Mouse (Mus musculus) cerebellum, adult 18-20 months (tissue): ENCODE data around the gene Cavin3.
"Not testable (repeated sequence)": the region's sequence is repeated elsewhere in the genome, so short reads cannot be mapped to it uniquely, and the experiment has no call there.

Experiments used
- DNase-seq, 2 experiments: peaks; one replicate each; pipeline ENCODE4 v3.0.0; 2021

The Cavin3 gene

GRCm38 (mm10) chr7:105480081-105480480, 2.0 kb downstream of the Cavin3 start:
- DNase-seq = no peak

GRCm38 (mm10) chr7:105479232-105479631, 2.9 kb downstream of the Cavin3 start:
- DNase-seq = no peak

- no peak for DNase-seq
Observed at GRCm38 (mm10) chr7:105478344-105478743, 3.8 kb downstream of the Cavin3 start.

- peak; percentile 40 to 49 for DNase-seq
Observed at GRCm38 (mm10) chr7:105477841-105478240, 4.3 kb downstream of the Cavin3 start.

- DNase-seq = no peak
Observed at GRCm38 (mm10) chr7:105477433-105477700, 4.7 kb downstream of the Cavin3 start.

- DNase-seq = no peak
Observed at GRCm38 (mm10) chr7:105476683-105477432, 5.2 kb downstream of the Cavin3 start.

- no peak for DNase-seq
Observed at GRCm38 (mm10) chr7:105475396-105475949, 6.6 kb downstream of the Cavin3 start.

GRCm38 (mm10) chr7:105474771-105475315, 7.3 kb downstream of the Cavin3 start:
- DNase-seq = no peak

GRCm38 (mm10) chr7:105472607-105473006, 9.5 kb downstream of the Cavin3 start:
- DNase-seq = no peak

GRCm38 (mm10) chr7:105465505-105465904, 16.6 kb downstream of the Cavin3 start:
- DNase-seq = not testable (repeated sequence)

GRCm38 (mm10) chr7:105458546-105458945, 23.6 kb downstream of the Cavin3 start:
- no peak for DNase-seq

GRCm38 (mm10) chr7:105453345-105453744, 28.8 kb downstream of the Cavin3 start:
- DNase-seq = not testable (repeated sequence)

GRCm38 (mm10) chr7:105445076-105445475, 37.0 kb downstream of the Cavin3 start:
- no peak for DNase-seq

GRCm38 (mm10) chr7:105441426-105441825, 40.7 kb downstream of the Cavin3 start:
- no peak for DNase-seq

- no peak for DNase-seq
Observed at GRCm38 (mm10) chr7:105437979-105438772, 43.9 kb downstream of the Cavin3 start.

GRCm38 (mm10) chr7:105434798-105435197, 47.3 kb downstream of the Cavin3 start:
- no peak for DNase-seq

- DNase-seq = no peak
Observed at GRCm38 (mm10) chr7:105433859-105434258, 48.2 kb downstream of the Cavin3 start.

- no peak for DNase-seq
Observed at GRCm38 (mm10) chr7:105432058-105432457, 50.0 kb downstream of the Cavin3 start.
